Mouse (Mus musculus) myocyte (in vitro differentiated cells): ENCODE data around the gene Trpv4.

ENCODE experiments used
- MAX ChIP-seq: IDR thresholded peaks from one replicate; pipeline ENCODE4 v1.6.1; 2011; ENCODE audit warnings: low read depth, mild to moderate bottlenecking, control low read depth
- MYOD1 ChIP-seq, 3 experiments: IDR thresholded peaks; one replicate each; pipeline ENCODE4 v1.6.1; 2011; ENCODE audit warnings: control low read depth in 2 of 3, low read depth in 2 of 3, mild to moderate bottlenecking in 2 of 3, moderate library complexity in 1 of 3; ENCODE audit not compliant: insufficient read length in 2 of 3, control insufficient read depth in 1 of 3
- POLR2A ChIP-seq: IDR thresholded peaks from one replicate; pipeline ENCODE4 v1.6.1; 2011; ENCODE audit warnings: low read depth, mild to moderate bottlenecking, control low read depth, moderate library complexity; ENCODE audit not compliant: insufficient read length
- POLR2AphosphoS2 ChIP-seq: IDR thresholded peaks from one replicate; pipeline ENCODE4 v1.6.1; 2011; ENCODE audit warnings: low read depth, control low read depth; ENCODE audit not compliant: insufficient read length
- USF1 ChIP-seq: IDR thresholded peaks from one replicate; pipeline ENCODE4 v1.6.1; 2011; ENCODE audit warnings: low read depth, mild to moderate bottlenecking, control low read depth, moderate library complexity

- TF ChIP-seq MAX (no peak), MYOD1 (IDR thresholded peaks at IDR 0.05; ENCODE audit: control insufficient read depth in 1 of 3, insufficient read length in 2 of 3, low read depth in 2 of 3) (no peak), POLR2A (no peak), USF1 (no peak), POLR2AphosphoS2 (no peak)
Measured at GRCm38 (mm10) chr5:114664139-114664538, 5.9 kb upstream of the Trpv4 start.
